Mouse (Mus musculus) myocyte (in vitro differentiated cells): ENCODE data around the gene Sept6. TPM values are rescaled to one million over a fixed set of nuclear protein-coding genes. Genes with fewer than 3 reads are reported as not detected.

Experiments used
- H3K27me3 ChIP-seq: one replicate; pipeline ENCODE4 v1.6.1; 2011; ENCODE audit not compliant: control insufficient read depth, insufficient read depth, insufficient read length
- H3K36me3 ChIP-seq: one replicate; pipeline ENCODE4 v1.6.1; 2011; ENCODE audit not compliant: control insufficient read depth, insufficient read depth
- H3K4me2 ChIP-seq: one replicate; pipeline ENCODE4 v1.6.1; 2011; ENCODE audit warnings: low read depth, control low read depth
- H3K4me3 ChIP-seq: one replicate; pipeline ENCODE4 v1.5.1; 2011; ENCODE audit warnings: mild to moderate bottlenecking, control low read depth, moderate library complexity
- H3K79me2 ChIP-seq: one replicate; pipeline ENCODE4 v1.6.1; 2011; ENCODE audit not compliant: control insufficient read depth, insufficient read depth
- H3ac ChIP-seq: one replicate; pipeline ENCODE4 v1.6.1; 2011; ENCODE audit not compliant: control insufficient read depth, insufficient read length
- CEBPB ChIP-seq: IDR thresholded peaks from 2 replicates; pipeline ENCODE4 v1.6.1; 2011; ENCODE audit warnings: mild to moderate bottlenecking, moderate library complexity; ENCODE audit not compliant: poor library complexity, insufficient read depth, severe bottlenecking
- E2F4 ChIP-seq: IDR thresholded peaks from one replicate; pipeline ENCODE4 v1.6.1; 2011; ENCODE audit warnings: mild to moderate bottlenecking, control low read depth, moderate library complexity; ENCODE audit not compliant: insufficient read depth
- MAX ChIP-seq: IDR thresholded peaks from one replicate; pipeline ENCODE4 v1.6.1; 2011; ENCODE audit warnings: low read depth, mild to moderate bottlenecking, control low read depth
- MYOD1 ChIP-seq, 3 experiments: IDR thresholded peaks; one replicate each; pipeline ENCODE4 v1.6.1; 2011; ENCODE audit warnings: control low read depth in 2 of 3, low read depth in 2 of 3, mild to moderate bottlenecking in 2 of 3, moderate library complexity in 1 of 3; ENCODE audit not compliant: insufficient read length in 2 of 3, control insufficient read depth in 1 of 3
- MYOG ChIP-seq, 3 experiments: IDR thresholded peaks; one replicate each; pipeline ENCODE4 v1.6.1; 2011; ENCODE audit warnings: control low read depth in 2 of 3, low read depth in 2 of 3, mild to moderate bottlenecking in 2 of 3; ENCODE audit not compliant: insufficient read length in 2 of 3, control insufficient read depth in 1 of 3, insufficient read depth in 1 of 3
- POLR2A ChIP-seq: IDR thresholded peaks from one replicate; pipeline ENCODE4 v1.6.1; 2011; ENCODE audit warnings: low read depth, mild to moderate bottlenecking, control low read depth, moderate library complexity; ENCODE audit not compliant: insufficient read length
- POLR2AphosphoS2 ChIP-seq: IDR thresholded peaks from one replicate; pipeline ENCODE4 v1.6.1; 2011; ENCODE audit warnings: low read depth, control low read depth; ENCODE audit not compliant: insufficient read length
- REST ChIP-seq: IDR thresholded peaks from one replicate; pipeline ENCODE4 v1.6.1; 2011; ENCODE audit warnings: mild to moderate bottlenecking, control low read depth, moderate library complexity; ENCODE audit not compliant: insufficient read depth, insufficient read length
- SRF ChIP-seq: IDR thresholded peaks from one replicate; pipeline ENCODE4 v1.6.1; 2011; ENCODE audit warnings: low read depth; ENCODE audit not compliant: control insufficient read depth, insufficient read length
- TCF12 ChIP-seq: IDR thresholded peaks from one replicate; pipeline ENCODE4 v1.6.1; 2011; ENCODE audit warnings: mild to moderate bottlenecking, control low read depth; ENCODE audit not compliant: poor library complexity, insufficient read depth, severe bottlenecking
- TCF3 ChIP-seq: IDR thresholded peaks from one replicate; pipeline ENCODE4 v1.6.1; 2011; ENCODE audit warnings: low read depth, control low read depth; ENCODE audit not compliant: insufficient read length
- USF1 ChIP-seq: IDR thresholded peaks from one replicate; pipeline ENCODE4 v1.6.1; 2011; ENCODE audit warnings: low read depth, mild to moderate bottlenecking, control low read depth, moderate library complexity
- polyA plus RNA-seq: library from polyadenylated mRNA; unstranded; fragments of >200 nt; fragmentation: generic; extraction: Trizol; gene quantifications from one replicate; pipeline ENCODE4 v1.2.1, GENCODE M21; 2012; ENCODE audit warnings: missing spikeins

Gene Sept6
- polyA plus RNA-seq, 1 experiment: 8.3 TPM

- TF ChIP-seq TCF3: no peak
- TF ChIP-seq CEBPB: no peak
- no peak for TF ChIP-seq MYOG (IDR thresholded peaks at IDR 0.05; ENCODE audit: control insufficient read depth in 1 of 3, insufficient read depth in 1 of 3, insufficient read length in 2 of 3, low read depth in 2 of 3)
- TF ChIP-seq REST: no peak
- TF ChIP-seq POLR2AphosphoS2: no peak
- no peak for TF ChIP-seq USF1
- no peak for TF ChIP-seq MYOD1 (IDR thresholded peaks at IDR 0.05; ENCODE audit: control insufficient read depth in 1 of 3, insufficient read length in 2 of 3, low read depth in 2 of 3)
- TF ChIP-seq E2F4: no peak
- no peak for TF ChIP-seq MAX
- no peaks in the 10 kb centered on the region for H3K79me2 ChIP-seq
- no peaks in the 10 kb centered on the region for H3K36me3 ChIP-seq
- H3K4me2 ChIP-seq: no peak overlapping the region
- no peak overlapping the region for H3ac ChIP-seq
- no peaks in the 10 kb centered on the region for H3K27me3 ChIP-seq
- H3K4me3 ChIP-seq: no peak overlapping the region
Measured at GRCm38 (mm10) chrX:36976272-36976671, 15.3 kb downstream of the Sept6 start.

GRCm38 (mm10) chrX:36974905-36975304 lies 16.7 kb downstream of the Sept6 start:
- Histone ChIP-seq H3K4me2 (no peak overlapping the region), H3ac (no peak overlapping the region)

DNA sequence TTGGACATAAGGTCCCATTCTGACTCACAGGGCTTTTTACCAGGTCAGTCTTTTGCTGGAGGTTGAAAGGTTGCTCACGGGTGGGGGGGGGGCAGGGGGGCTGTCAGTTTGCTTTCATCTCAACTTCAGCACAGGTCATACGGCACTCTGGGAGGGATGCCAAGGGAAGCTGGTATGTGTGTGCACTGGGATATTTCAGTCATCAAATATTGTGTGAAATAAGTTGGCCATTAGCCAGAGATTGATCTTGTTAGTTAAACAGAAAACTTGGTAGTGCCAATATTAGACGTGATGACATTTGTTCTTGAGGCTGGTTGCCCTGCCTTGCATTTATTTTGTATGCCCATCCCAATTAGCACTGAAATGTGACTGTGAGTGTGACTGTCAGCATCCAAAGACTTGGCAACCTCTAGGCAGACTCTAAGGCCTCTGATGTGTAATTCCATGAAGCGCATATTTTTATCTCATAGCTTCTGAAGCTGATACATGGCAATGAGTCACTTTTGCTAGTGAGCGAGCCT lies 18.6 kb downstream of the Sept6 start:
- H3K4me2 ChIP-seq: no peak overlapping the region
- no peak overlapping the region for H3ac ChIP-seq
- TF ChIP-seq E2F4 (no peak), MAX (no peak), MYOD1 (IDR thresholded peaks at IDR 0.05; ENCODE audit: control insufficient read depth in 1 of 3, insufficient read length in 2 of 3, low read depth in 2 of 3) (no peak), TCF3 (no peak), POLR2A (no peak), CEBPB (no peak), POLR2AphosphoS2 (no peak), MYOG (IDR thresholded peaks at IDR 0.05; ENCODE audit: control insufficient read depth in 1 of 3, insufficient read depth in 1 of 3, insufficient read length in 2 of 3, low read depth in 2 of 3) (no peak), SRF (no peak), TCF12 (no peak), USF1 (no peak), REST (no peak)
- H3K27me3 ChIP-seq: no peaks in the 10 kb centered on the region
- H3K79me2 ChIP-seq: no peaks in the 10 kb centered on the region
- no peaks in the 10 kb centered on the region for H3K36me3 ChIP-seq
- no peak overlapping the region for H3K4me3 ChIP-seq

More at GRCm38 (mm10) chrX:36974905-36975304, 16.7 kb downstream of the Sept6 start:
- Histone ChIP-seq H3K36me3 (no peaks in the 10 kb centered on the region), H3K4me3 (no peak overlapping the region), H3K27me3 (no peaks in the 10 kb centered on the region), H3K79me2 (no peaks in the 10 kb centered on the region)
- TF ChIP-seq POLR2AphosphoS2: no peak
- TF ChIP-seq SRF: no peak
- TF ChIP-seq TCF12: no peak
- TF ChIP-seq E2F4: no peak
- no peak for TF ChIP-seq REST
- TF ChIP-seq POLR2A: no peak
- TF ChIP-seq MYOD1 (IDR thresholded peaks at IDR 0.05; ENCODE audit: control insufficient read depth in 1 of 3, insufficient read length in 2 of 3, low read depth in 2 of 3): no peak
- no peak for TF ChIP-seq TCF3
- TF ChIP-seq USF1: no peak
- TF ChIP-seq MYOG (IDR thresholded peaks at IDR 0.05; ENCODE audit: control insufficient read depth in 1 of 3, insufficient read depth in 1 of 3, insufficient read length in 2 of 3, low read depth in 2 of 3): no peak

DNA sequence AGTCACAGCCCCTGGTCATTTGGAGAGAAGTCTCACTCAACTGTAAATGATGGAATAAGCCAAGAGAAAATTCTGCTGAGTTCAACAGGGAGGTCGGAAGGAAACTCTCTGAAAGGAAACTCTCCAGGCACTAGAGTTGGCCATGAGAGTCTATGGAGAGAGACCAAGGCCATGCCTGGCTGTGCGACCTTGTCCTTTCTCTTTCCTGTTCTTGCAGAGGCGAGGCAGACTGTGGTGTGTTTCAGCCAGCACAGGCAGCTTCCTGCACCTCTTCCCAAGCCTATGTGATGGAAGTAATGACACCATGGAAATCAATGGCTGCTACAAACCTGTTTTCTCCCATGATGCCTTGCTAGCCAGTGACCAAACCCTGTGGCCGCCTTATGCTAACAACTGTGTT lies 20.4 kb downstream of the Sept6 start:
- no peak overlapping the region for H3K4me2 ChIP-seq
- no peaks in the 10 kb centered on the region for H3K27me3 ChIP-seq
- H3ac ChIP-seq: no peak overlapping the region
- no peaks in the 10 kb centered on the region for H3K36me3 ChIP-seq
- H3K4me3 ChIP-seq: no peak overlapping the region
- no peaks in the 10 kb centered on the region for H3K79me2 ChIP-seq
- no peak for TF ChIP-seq TCF12
- no peak for TF ChIP-seq SRF
- TF ChIP-seq CEBPB: no peak
- TF ChIP-seq USF1: no peak
- no peak for TF ChIP-seq POLR2AphosphoS2

DNA sequence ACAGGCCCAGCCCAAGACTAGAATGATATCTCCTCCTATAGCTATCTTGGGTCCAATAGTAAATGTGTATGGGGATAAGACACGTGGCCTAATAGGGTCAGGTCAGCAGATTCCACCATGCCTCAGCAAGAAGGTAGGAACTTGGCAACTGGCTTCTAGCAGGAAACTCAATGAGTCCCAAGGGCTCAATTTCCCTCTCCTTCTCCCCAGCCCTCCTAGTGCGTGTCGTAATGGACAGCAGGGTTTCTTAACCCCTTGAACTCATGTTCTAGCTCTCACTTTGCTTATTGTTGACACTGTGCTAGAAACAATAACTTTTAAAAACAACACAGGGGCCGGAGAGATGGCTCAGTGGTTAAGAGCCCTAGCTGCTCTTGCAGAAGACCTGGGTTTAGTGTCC lies 22.1 kb downstream of the Sept6 start:
- TF ChIP-seq TCF12 (no peak), TCF3 (no peak), MYOD1 (IDR thresholded peaks at IDR 0.05; ENCODE audit: control insufficient read depth in 1 of 3, insufficient read length in 2 of 3, low read depth in 2 of 3) (no peak), SRF (no peak), REST (no peak), POLR2AphosphoS2 (no peak), USF1 (no peak), MAX (no peak), E2F4 (no peak), MYOG (IDR thresholded peaks at IDR 0.05; ENCODE audit: control insufficient read depth in 1 of 3, insufficient read depth in 1 of 3, insufficient read length in 2 of 3, low read depth in 2 of 3) (no peak), POLR2A (no peak)
- Histone ChIP-seq H3K79me2 (no peaks in the 10 kb centered on the region), H3K36me3 (no peaks in the 10 kb centered on the region), H3ac (no peak overlapping the region), H3K4me3 (no peak overlapping the region), H3K27me3 (no peaks in the 10 kb centered on the region), H3K4me2 (no peak overlapping the region)
